Mouse (Mus musculus) embryonic fibroblast, embryonic 13.5 days (primary cell): Measurements from ENCODE around the gene Prdx5. TPM values are rescaled to one million over a fixed set of nuclear protein-coding genes. Genes with fewer than 3 reads are reported as not detected.
A peak's percentile ranks its signal among the peaks of the same experiment; 100 is the strongest.

Source experiments
- H3K27ac ChIP-seq: 2 replicates; pipeline ENCODE4 v1.5.1; 2012; ENCODE audit warnings: low read length, control low read depth, inconsistent platforms; ENCODE audit not compliant: insufficient read depth
- H3K4me1 ChIP-seq: 2 replicates; pipeline ENCODE4 v1.6.1; 2011; ENCODE audit warnings: low read length; ENCODE audit not compliant: control insufficient read depth, insufficient read depth
- H3K4me3 ChIP-seq: 2 replicates; pipeline ENCODE4 v1.5.1; 2011; ENCODE audit warnings: mild to moderate bottlenecking, control low read depth, low read length; ENCODE audit not compliant: insufficient read depth
- CTCF ChIP-seq: IDR thresholded peaks from 2 replicates; pipeline ENCODE4 v1.5.1; 2011; ENCODE audit warnings: mild to moderate bottlenecking, control low read depth, low read length, moderate library complexity, borderline replicate concordance; ENCODE audit not compliant: insufficient read depth
- POLR2A ChIP-seq: IDR thresholded peaks from 2 replicates; pipeline ENCODE4 v1.6.1; 2011; ENCODE audit warnings: low read depth, mild to moderate bottlenecking, control low read depth, low read length, moderate library complexity
- polyA plus RNA-seq: library from polyadenylated mRNA; stranded (reverse); fragments of >200 nt; gene quantifications from 2 replicates; pipeline ENCODE4 v1.2.4, GENCODE M21; 2011; ENCODE audit warnings: low read depth; ENCODE audit not compliant: missing spikeins, insufficient read length

The Prdx5 gene
- polyA plus RNA-seq = 161 and 235 TPM in 2 replicates

GRCm38 (mm10) chr19:6909507-6910289 lies at the start of gene Prdx5, which contains the start of gene Trmt112:
Prdx5 (minus strand) TSS chr19:6910106.
Trmt112 (plus strand) TSS chr19:6909698.
- TF ChIP-seq POLR2A (peak; percentile 94), CTCF (no peak)
- peak within 1 kb of the TSS; percentile 96 for H3K27ac ChIP-seq
- H3K4me3 ChIP-seq = peak within 1 kb of the TSS; percentile 67
- H3K4me1 ChIP-seq = no peaks in the 10 kb centered on the region; the same call in 1 of the 2 replicates

DNA sequence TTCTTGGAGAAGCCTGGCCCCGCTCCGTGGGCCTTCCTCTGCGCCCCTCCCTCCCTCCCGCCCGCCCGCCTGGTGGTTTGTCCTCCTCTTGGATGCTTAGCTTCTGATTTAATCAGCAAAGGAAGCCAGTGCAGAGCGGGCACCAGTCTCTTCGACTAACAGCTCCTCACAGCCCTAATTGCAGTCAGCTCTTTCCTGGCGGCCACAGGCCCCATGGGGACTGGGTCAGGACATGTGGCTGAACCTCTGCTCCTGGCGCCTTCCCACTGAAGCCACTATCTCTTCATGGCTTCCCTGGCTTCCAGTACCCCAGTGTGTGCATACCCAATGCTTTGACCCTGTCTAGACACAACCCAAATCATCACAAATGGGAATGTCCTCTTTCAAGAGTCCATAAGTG lies 46.6 kb upstream of the Prdx5 start:
- H3K4me1 ChIP-seq = peaks cover 7% of the 10 kb centered on the region
- H3K4me3 ChIP-seq = no peak overlapping the region
- TF ChIP-seq CTCF (no peak), POLR2A (no peak)
- no peak overlapping the region for H3K27ac ChIP-seq

DNA sequence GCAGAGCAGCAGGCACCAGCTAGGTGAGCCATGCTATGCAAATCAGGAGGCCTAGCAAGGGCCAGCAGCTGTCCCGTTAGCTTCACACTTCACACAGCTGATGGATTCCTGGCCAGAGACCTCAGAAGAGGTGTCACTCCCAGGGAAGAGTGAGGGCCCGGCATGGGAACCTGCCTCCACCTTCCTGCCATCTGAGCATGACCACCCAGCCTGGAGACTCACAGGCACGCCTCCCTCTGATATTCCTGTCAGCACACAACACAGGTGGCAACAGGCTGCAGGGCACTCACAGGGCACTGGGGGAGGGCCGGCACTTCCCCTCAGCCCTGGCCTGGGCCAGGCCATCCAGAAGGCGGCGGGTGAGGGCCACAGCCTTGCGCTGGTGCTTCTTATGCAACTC lies 45.5 kb upstream of the Prdx5 start:
- TF ChIP-seq POLR2A (no peak), CTCF (no peak)
- Histone ChIP-seq H3K27ac (no peak overlapping the region), H3K4me1 (peaks cover 7% of the 10 kb centered on the region), H3K4me3 (no peak overlapping the region)

DNA sequence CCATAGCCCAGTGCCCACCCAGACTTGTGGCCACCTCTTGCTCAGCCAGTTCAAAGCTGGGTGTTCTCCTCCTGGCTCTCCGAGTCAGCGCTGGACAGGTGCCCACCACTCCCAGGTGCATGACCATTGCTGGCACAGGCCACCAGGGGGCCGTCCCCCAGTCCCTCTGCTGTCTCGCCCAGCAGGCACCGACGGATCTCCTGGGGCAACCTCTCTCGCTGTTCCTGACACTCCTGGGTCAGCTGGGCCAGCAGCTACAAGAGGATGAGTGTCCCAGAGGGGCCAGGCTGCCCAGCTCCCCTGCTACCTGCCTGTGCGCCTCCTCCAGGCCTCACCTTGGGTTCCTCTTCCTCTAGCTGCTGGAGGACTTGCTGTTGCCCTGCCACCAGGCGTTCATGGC lies 44.1 kb upstream of the Prdx5 start:
- TF ChIP-seq CTCF (peak; percentile 33; the same call in 1 of the 2 replicates), POLR2A (no peak)
- H3K4me3 ChIP-seq = no peak overlapping the region

GRCm38 (mm10) chr19:6952712-6953037 lies 42.8 kb upstream of the Prdx5 start:
- Histone ChIP-seq H3K4me1 (peaks cover 7% of the 10 kb centered on the region), H3K27ac (peak overlapping the region; percentile 94), H3K4me3 (no peak overlapping the region)
- no peak for TF ChIP-seq CTCF
- TF ChIP-seq POLR2A = no peak

More for the DNA sequence above, 44.1 kb upstream of the Prdx5 start:
- Histone ChIP-seq H3K4me1 (peaks cover 7% of the 10 kb centered on the region), H3K27ac (no peak overlapping the region)

- peak overlapping the region; percentile 45 for H3K4me3 ChIP-seq
- TF ChIP-seq CTCF (no peak), POLR2A (peak; percentile 10; the same call in 1 of the 2 replicates)
- peaks cover 7% of the 10 kb centered on the region for H3K4me1 ChIP-seq
- peak overlapping the region; percentile 94 for H3K27ac ChIP-seq
Observed at GRCm38 (mm10) chr19:6951994-6952711, 42.2 kb upstream of the Prdx5 start.

DNA sequence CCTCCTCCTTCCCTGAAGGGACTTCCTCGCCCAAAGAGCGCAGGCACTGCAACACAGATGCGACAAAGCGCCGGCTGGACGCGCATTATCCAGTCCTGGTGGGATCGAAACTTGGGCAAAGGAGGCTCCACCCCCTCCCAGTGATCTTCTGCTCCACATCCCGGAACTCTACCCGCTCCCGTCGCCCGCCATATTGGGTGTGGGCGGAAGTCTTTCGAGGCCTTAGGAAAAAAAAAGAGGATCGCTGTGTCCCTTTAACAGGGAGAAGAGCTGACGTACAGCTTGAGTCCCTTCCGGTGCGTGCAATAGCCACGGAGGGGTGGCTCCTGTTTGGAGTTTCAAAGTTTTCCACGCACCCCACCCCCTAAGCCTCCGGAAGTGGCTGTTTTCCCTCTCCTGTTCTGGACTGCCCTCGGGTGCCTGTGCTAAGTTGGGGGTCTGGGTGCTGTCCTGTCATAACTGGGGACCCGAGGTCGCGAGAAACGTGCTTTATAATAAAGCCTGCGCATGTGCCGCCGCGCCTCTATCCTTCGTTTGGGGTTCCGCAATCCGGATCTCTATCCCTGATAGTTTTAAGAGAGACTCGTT lies 41.6 kb upstream of the Prdx5 start:
- peak; percentile 96 for TF ChIP-seq POLR2A
- TF ChIP-seq CTCF = no peak
- Histone ChIP-seq H3K27ac (peak overlapping the region; percentile 94), H3K4me1 (peaks cover 7% of the 10 kb centered on the region), H3K4me3 (peak overlapping the region; percentile 71)

GRCm38 (mm10) chr19:6950613-6951153 lies 40.8 kb upstream of the Prdx5 start:
- Histone ChIP-seq H3K4me3 (peak overlapping the region; percentile 71), H3K27ac (peak overlapping the region; percentile 94), H3K4me1 (peaks cover 7% of the 10 kb centered on the region)
- TF ChIP-seq POLR2A (peak; percentile 93), CTCF (no peak)

- H3K4me3 ChIP-seq = peak overlapping the region; percentile 71; the same call in 1 of the 2 replicates
Observed at GRCm38 (mm10) chr19:6949951-6950350, 40.0 kb upstream of the Prdx5 start.

DNA sequence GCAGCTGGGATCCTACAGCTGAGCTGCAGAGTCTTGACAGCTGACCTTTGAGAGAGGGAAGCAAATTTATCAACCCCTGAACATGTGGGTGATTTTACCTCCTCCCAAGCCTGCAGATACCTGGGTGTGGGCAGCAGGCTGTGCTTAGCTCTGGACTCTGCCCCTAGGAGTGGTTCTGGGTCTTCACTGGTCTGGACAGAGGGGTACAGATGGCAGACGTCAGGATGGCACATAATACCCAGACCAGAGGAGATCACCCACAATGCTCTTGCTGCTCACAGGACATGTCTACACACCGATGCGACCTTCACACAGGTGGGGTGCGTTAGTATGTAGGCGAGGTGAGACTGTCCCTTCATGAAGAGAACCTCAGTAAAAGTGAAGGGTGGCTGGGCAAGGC lies 39.6 kb upstream of the Prdx5 start:
- Histone ChIP-seq H3K4me1 (peaks cover 7% of the 10 kb centered on the region), H3K27ac (no peak overlapping the region), H3K4me3 (no peak overlapping the region)
- no peak; the same call in 1 of the 2 replicates for TF ChIP-seq POLR2A
- TF ChIP-seq CTCF = no peak

More at GRCm38 (mm10) chr19:6949951-6950350, 40.0 kb upstream of the Prdx5 start:
- peaks cover 7% of the 10 kb centered on the region for H3K4me1 ChIP-seq
- no peak for TF ChIP-seq CTCF
- no peak for TF ChIP-seq POLR2A
- H3K27ac ChIP-seq = no peak overlapping the region
